Mouse (Mus musculus): ENCODE results near the gene Glrx2.
A peak's percentile ranks its signal among the peaks of the same experiment; 100 is the strongest.

DNA sequence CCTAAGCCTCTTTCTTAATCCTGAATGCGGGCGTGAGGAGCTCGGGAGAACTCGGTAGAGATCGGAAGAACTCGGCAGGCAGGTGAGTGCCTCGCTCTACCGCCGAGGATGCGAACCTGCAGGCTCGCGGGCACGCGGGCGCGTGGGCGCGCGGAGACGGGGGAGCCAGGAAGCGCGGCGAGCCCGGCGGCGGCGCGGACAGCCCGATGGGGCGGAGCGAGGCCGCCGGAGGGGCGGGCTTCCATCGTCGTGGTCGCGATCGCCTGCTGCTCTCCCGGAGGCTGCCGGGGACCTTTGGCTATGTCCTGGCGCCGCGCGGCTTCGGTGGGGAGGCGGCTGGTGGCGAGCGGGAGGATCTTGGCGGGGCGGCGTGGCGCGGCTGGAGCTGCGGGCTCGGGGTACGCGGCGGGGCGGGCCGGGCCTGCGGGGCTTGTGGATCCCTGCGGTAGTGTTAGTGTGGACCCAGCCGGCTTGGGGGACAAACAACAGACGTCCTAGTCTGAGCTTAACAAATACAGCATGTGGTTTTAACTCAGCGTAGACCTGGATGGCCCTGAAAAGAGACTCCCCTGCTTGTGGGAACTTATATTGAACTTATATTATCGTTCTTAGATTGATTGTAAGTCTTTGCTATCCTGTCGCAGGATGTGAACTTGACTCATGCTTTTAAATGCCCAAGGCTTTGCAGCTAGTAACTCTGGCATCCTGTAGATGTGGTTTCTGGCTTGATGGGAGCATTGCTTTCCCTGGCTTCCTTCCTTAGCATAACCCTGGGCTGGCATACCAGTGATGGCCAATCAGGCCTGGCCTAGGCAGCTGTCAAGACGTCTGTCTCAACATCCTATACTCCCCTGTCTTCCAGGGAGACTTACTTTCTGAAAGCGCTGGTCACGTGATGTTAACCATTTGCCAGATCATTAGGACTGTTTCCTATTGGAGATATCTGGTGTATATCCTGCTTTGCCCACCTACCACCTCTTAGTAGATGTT lies 23.5 kb downstream of the Glrx2 start:
- TF ChIP-seq CTCF (IDR thresholded peaks at IDR 0.05; ENCODE audit: insufficient read depth, low read depth, low read length) (0 out of 2 replicates have a peak, but pooled peaks have one; percentile 21), POLR2A (IDR thresholded peaks at IDR 0.05; ENCODE audit: insufficient read depth, low read depth, low read length) (peak; percentile 88)
